Mouse (Mus musculus) ES-Bruce4 (cell line): ENCODE measurements at regions not wholly inside any gene's neighbourhood (a gene's known extent, or its start where the extent isn't known, plus 50 kb on each side); places are given as distances from the start of the nearest gene placed in this dataset.

ENCODE experiments used
- CTCF ChIP-seq: IDR thresholded peaks from one replicate; pipeline ENCODE4 v1.8.1; 2011; ENCODE audit warnings: low read depth, low read length
- EP300 ChIP-seq: IDR thresholded peaks from 2 replicates; pipeline ENCODE4 v1.6.1; 2011; ENCODE audit warnings: low read depth, low read length; ENCODE audit not compliant: insufficient read depth

DNA sequence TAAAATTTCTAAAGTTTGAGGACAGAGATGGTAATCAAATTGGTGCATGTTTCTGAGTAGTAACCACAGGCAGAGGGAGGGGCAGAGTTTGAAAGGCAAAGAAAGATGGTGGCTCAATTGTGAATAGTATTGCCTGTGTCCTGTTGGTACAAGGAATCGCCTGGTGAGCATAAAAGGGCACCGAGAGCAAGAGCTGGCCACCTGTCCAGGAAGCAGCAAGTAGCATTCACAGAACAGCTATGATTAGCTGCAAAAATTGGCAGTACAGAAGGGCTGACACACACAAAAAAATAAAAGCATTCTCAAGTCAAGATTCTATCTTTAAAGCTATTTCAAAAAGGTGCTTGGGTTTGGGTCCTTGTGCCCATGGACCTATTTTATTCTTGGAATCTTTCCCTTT, 51.7 kb upstream of the Dusp10 start:
- TF ChIP-seq EP300 (no peak), CTCF (no peak)
